Mouse (Mus musculus): Measurements from ENCODE around the gene Rbl1. TPM values are rescaled to one million over a fixed set of nuclear protein-coding genes. Genes with fewer than 3 reads are reported as not detected.
"Not testable (repeated sequence)": the region's sequence is repeated elsewhere in the genome, so short reads cannot be mapped to it uniquely, and the experiment has no call there.

Gene Rbl1
- polyA plus RNA-seq, 1 experiment, result 4.1 TPM

DNA sequence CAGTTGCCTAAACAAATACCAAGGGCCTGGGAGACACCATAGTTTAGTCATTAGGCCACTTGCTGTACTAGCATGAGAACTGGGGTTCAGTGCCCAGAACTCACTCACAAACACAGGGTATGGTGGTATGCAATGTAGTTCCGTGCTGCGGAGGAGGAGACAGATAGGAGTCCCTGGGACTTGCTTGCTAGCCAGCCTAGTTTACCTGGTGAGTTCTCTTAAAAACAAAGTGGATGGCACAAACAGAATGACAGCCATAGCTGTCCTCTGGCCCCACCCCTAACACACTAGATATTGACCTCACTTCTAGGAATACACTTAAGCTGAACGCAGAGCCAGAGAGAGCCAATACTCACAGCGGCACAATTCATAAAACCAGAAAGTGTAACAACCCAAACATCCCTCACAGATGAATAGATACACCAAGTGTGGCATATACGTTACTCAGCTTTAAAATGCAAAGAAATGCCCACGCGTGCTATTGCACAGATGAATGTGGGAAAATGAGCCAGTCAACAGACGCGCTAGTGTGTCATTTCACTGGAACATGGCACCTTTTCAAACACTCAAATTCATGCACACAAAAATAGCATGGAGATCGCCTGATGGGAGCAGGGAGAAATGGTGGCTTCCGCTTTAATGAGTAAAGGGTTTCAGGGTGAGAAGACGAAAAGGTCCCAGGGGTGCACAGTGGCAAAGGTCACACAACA lies 37.8 kb downstream of the Rbl1 start:
- Histone ChIP-seq H3ac (ENCODE audit: control insufficient read depth, insufficient read length) (no peak overlapping the region), H3K27me3 (ENCODE audit: control insufficient read depth, insufficient read depth, insufficient read length) (no peaks in the 10 kb centered on the region), H3K4me2 (ENCODE audit: low read depth) (no peak overlapping the region), H3K79me2 (ENCODE audit: control insufficient read depth, insufficient read depth) (no peaks in the 10 kb centered on the region), H3K36me3 (ENCODE audit: control insufficient read depth, insufficient read depth) (peaks cover 13% of the 10 kb centered on the region), H3K4me3 (no peak overlapping the region)
- TF ChIP-seq TCF3 (IDR thresholded peaks at IDR 0.05; ENCODE audit: insufficient read length, low read depth), result no peak
- no peak for TF ChIP-seq MYOD1 (IDR thresholded peaks at IDR 0.05; ENCODE audit: control insufficient read depth in 1 of 3, insufficient read length in 2 of 3, low read depth in 2 of 3)
- no peak for TF ChIP-seq E2F4 (IDR thresholded peaks at IDR 0.05; ENCODE audit: insufficient read depth)
- TF ChIP-seq USF1 (IDR thresholded peaks at IDR 0.05; ENCODE audit: low read depth), result no peak
- TF ChIP-seq CEBPB (IDR thresholded peaks at IDR 0.05; ENCODE audit: insufficient read depth, poor library complexity, severe bottlenecking), result no peak

- H3K36me3 ChIP-seq (ENCODE audit: control insufficient read depth, insufficient read depth), result peaks cover 13% of the 10 kb centered on the region
- H3K79me2 ChIP-seq (ENCODE audit: control insufficient read depth, insufficient read depth); H3K27me3 ChIP-seq (ENCODE audit: control insufficient read depth, insufficient read depth, insufficient read length); H3ac ChIP-seq (ENCODE audit: control insufficient read depth, insufficient read length); H3K4me3 ChIP-seq; H3K4me2 ChIP-seq (ENCODE audit: low read depth): not testable (repeated sequence)
Measured at GRCm38 (mm10) chr2:157165312-157166224, 38.8 kb downstream of the Rbl1 start.

GRCm38 (mm10) chr2:157164101-157164500 lies 40.2 kb downstream of the Rbl1 start:
- H3K4me3 ChIP-seq, result no peak overlapping the region
- TF ChIP-seq MYOD1 (IDR thresholded peaks at IDR 0.05; ENCODE audit: control insufficient read depth in 1 of 3, insufficient read length in 2 of 3, low read depth in 2 of 3) (no peak), CEBPB (IDR thresholded peaks at IDR 0.05; ENCODE audit: insufficient read depth, poor library complexity, severe bottlenecking) (no peak), TCF12 (IDR thresholded peaks at IDR 0.05; ENCODE audit: insufficient read depth, poor library complexity, severe bottlenecking) (no peak), MAX (IDR thresholded peaks at IDR 0.05; ENCODE audit: low read depth) (no peak), USF1 (IDR thresholded peaks at IDR 0.05; ENCODE audit: low read depth) (no peak), TCF3 (IDR thresholded peaks at IDR 0.05; ENCODE audit: insufficient read length, low read depth) (no peak), MYOG (IDR thresholded peaks at IDR 0.05; ENCODE audit: control insufficient read depth in 1 of 3, insufficient read depth in 1 of 3, insufficient read length in 2 of 3, low read depth in 2 of 3) (no peak), REST (IDR thresholded peaks at IDR 0.05; ENCODE audit: insufficient read depth, insufficient read length) (no peak), POLR2A (IDR thresholded peaks at IDR 0.05; ENCODE audit: insufficient read length, low read depth) (no peak), POLR2AphosphoS2 (IDR thresholded peaks at IDR 0.05; ENCODE audit: insufficient read length, low read depth) (no peak), E2F4 (IDR thresholded peaks at IDR 0.05; ENCODE audit: insufficient read depth) (no peak), SRF (IDR thresholded peaks at IDR 0.05; ENCODE audit: control insufficient read depth, insufficient read length, low read depth) (no peak)
- H3K4me2 ChIP-seq (ENCODE audit: low read depth), result no peak overlapping the region
- peaks cover 11% of the 10 kb centered on the region for H3K36me3 ChIP-seq (ENCODE audit: control insufficient read depth, insufficient read depth)
- no peaks in the 10 kb centered on the region for H3K27me3 ChIP-seq (ENCODE audit: control insufficient read depth, insufficient read depth, insufficient read length)
- H3K79me2 ChIP-seq (ENCODE audit: control insufficient read depth, insufficient read depth), result no peaks in the 10 kb centered on the region
- no peak overlapping the region for H3ac ChIP-seq (ENCODE audit: control insufficient read depth, insufficient read length)

DNA sequence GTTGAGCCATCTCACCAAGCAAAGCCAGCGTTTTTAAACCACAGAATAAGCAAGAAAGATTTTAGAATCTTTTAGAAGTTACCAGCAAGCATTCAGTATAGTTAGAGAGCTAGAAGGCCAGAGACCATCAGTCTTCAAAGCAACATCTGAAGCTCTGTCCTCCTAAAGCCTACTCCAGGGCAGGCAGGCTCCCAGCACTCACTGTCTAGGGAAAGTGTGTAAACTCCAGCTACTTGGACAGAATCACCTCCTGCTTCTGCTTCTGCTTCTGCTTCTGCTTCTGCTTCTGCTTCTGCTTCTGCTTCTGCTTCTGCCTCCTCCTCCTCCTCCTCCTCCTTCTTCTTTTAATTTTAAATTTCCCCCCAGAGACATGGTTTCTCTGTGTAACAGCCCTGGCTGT lies 48.3 kb downstream of the Rbl1 start:
- TF ChIP-seq TCF3 (IDR thresholded peaks at IDR 0.05; ENCODE audit: insufficient read length, low read depth) (no peak), POLR2AphosphoS2 (IDR thresholded peaks at IDR 0.05; ENCODE audit: insufficient read length, low read depth) (no peak), POLR2A (IDR thresholded peaks at IDR 0.05; ENCODE audit: insufficient read length, low read depth) (no peak), MAX (IDR thresholded peaks at IDR 0.05; ENCODE audit: low read depth) (no peak), TCF12 (IDR thresholded peaks at IDR 0.05; ENCODE audit: insufficient read depth, poor library complexity, severe bottlenecking) (no peak), REST (IDR thresholded peaks at IDR 0.05; ENCODE audit: insufficient read depth, insufficient read length) (no peak), USF1 (IDR thresholded peaks at IDR 0.05; ENCODE audit: low read depth) (no peak), MYOG (IDR thresholded peaks at IDR 0.05; ENCODE audit: control insufficient read depth in 1 of 3, insufficient read depth in 1 of 3, insufficient read length in 2 of 3, low read depth in 2 of 3) (no peak), E2F4 (IDR thresholded peaks at IDR 0.05; ENCODE audit: insufficient read depth) (no peak), SRF (IDR thresholded peaks at IDR 0.05; ENCODE audit: control insufficient read depth, insufficient read length, low read depth) (no peak), MYOD1 (IDR thresholded peaks at IDR 0.05; ENCODE audit: control insufficient read depth in 1 of 3, insufficient read length in 2 of 3, low read depth in 2 of 3) (no peak), CEBPB (IDR thresholded peaks at IDR 0.05; ENCODE audit: insufficient read depth, poor library complexity, severe bottlenecking) (no peak)
- Histone ChIP-seq H3K4me3 (no peak overlapping the region), H3K27me3 (ENCODE audit: control insufficient read depth, insufficient read depth, insufficient read length) (no peaks in the 10 kb centered on the region), H3K36me3 (ENCODE audit: control insufficient read depth, insufficient read depth) (peaks cover 7% of the 10 kb centered on the region), H3K4me2 (ENCODE audit: low read depth) (no peak overlapping the region), H3K79me2 (ENCODE audit: control insufficient read depth, insufficient read depth) (no peaks in the 10 kb centered on the region), H3ac (ENCODE audit: control insufficient read depth, insufficient read length) (no peak overlapping the region)

DNA sequence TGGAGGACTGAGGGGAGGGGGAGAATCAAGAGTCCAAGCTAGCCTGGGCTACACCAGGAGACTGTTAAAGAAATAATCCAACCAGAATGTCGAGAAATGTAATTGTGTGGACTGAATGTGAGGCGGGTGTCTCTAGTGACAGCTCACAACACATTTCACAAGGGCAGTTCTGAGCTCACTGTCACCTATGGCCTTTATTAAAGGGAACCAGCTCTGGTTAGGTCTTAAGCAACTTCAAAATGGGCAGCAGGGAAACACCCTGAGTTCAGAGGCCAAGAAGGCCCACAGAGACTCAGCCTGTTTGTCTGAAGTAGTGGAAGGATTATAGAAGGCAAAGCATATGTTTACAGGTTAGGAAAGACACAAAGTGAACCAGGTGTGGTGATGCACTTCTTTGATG lies 51.1 kb downstream of the Rbl1 start:
- H3K36me3 ChIP-seq (ENCODE audit: control insufficient read depth, insufficient read depth), result no peaks in the 10 kb centered on the region
- no peak overlapping the region for H3K4me2 ChIP-seq (ENCODE audit: low read depth)
- no peaks in the 10 kb centered on the region for H3K27me3 ChIP-seq (ENCODE audit: control insufficient read depth, insufficient read depth, insufficient read length)
- H3K4me3 ChIP-seq, result no peak overlapping the region
- no peaks in the 10 kb centered on the region for H3K79me2 ChIP-seq (ENCODE audit: control insufficient read depth, insufficient read depth)
- TF ChIP-seq USF1 (IDR thresholded peaks at IDR 0.05; ENCODE audit: low read depth) (no peak), POLR2A (IDR thresholded peaks at IDR 0.05; ENCODE audit: insufficient read length, low read depth) (no peak), MYOG (IDR thresholded peaks at IDR 0.05; ENCODE audit: control insufficient read depth in 1 of 3, insufficient read depth in 1 of 3, insufficient read length in 2 of 3, low read depth in 2 of 3) (no peak), SRF (IDR thresholded peaks at IDR 0.05; ENCODE audit: control insufficient read depth, insufficient read length, low read depth) (no peak), MYOD1 (IDR thresholded peaks at IDR 0.05; ENCODE audit: control insufficient read depth in 1 of 3, insufficient read length in 2 of 3, low read depth in 2 of 3) (no peak), TCF12 (IDR thresholded peaks at IDR 0.05; ENCODE audit: insufficient read depth, poor library complexity, severe bottlenecking) (no peak), MAX (IDR thresholded peaks at IDR 0.05; ENCODE audit: low read depth) (no peak), POLR2AphosphoS2 (IDR thresholded peaks at IDR 0.05; ENCODE audit: insufficient read length, low read depth) (no peak), REST (IDR thresholded peaks at IDR 0.05; ENCODE audit: insufficient read depth, insufficient read length) (no peak), TCF3 (IDR thresholded peaks at IDR 0.05; ENCODE audit: insufficient read length, low read depth) (no peak), CEBPB (IDR thresholded peaks at IDR 0.05; ENCODE audit: insufficient read depth, poor library complexity, severe bottlenecking) (no peak)
- H3ac ChIP-seq (ENCODE audit: control insufficient read depth, insufficient read length), result no peak overlapping the region

Measured in myocyte (in vitro differentiated cells).